Mouse (Mus musculus) heart, postnatal 0 days (tissue): Measurements from ENCODE around the gene Icam5. TPM values are rescaled to one million over a fixed set of nuclear protein-coding genes. Genes with fewer than 3 reads are reported as not detected.

Experiments used
- ATAC-seq: fragments of 200-750 bp; cut with Nextera tagmentation; 2 replicates; pipeline ENCODE4 v1.8.0; 2017; ENCODE audit warnings: low read depth, moderate number of reproducible peaks, moderate library complexity; ENCODE audit not compliant: insufficient read depth
- DNase-seq: peaks from one replicate; pipeline ENCODE4 v3.0.0-alpha.2; 2016; ENCODE audit warnings: low spot score
- H3K27ac ChIP-seq: fragments of 300-500 bp; sonication (generic); 2 replicates; pipeline ENCODE4 v1.5.1; 2014; ENCODE audit warnings: low read depth, mild to moderate bottlenecking
- H3K27me3 ChIP-seq: fragments of 300-500 bp; sonication (generic); 2 replicates; pipeline ENCODE4 v1.6.1; 2014; ENCODE audit warnings: low read length, mixed read lengths; ENCODE audit not compliant: control insufficient read depth, insufficient read depth
- H3K36me3 ChIP-seq: fragments of 300-500 bp; sonication (generic); replicated peaks from 2 replicates; pipeline ENCODE4 v1.6.1; 2014; ENCODE audit warnings: low read length, mixed read lengths; ENCODE audit not compliant: control insufficient read depth, insufficient read depth
- H3K4me1 ChIP-seq: fragments of 300-500 bp; sonication (generic); 2 replicates; pipeline ENCODE4 v1.6.1; 2014; ENCODE audit warnings: antibody characterized with exemption; ENCODE audit not compliant: control insufficient read depth, insufficient read depth
- H3K4me2 ChIP-seq: fragments of 300-500 bp; sonication (generic); 2 replicates; pipeline ENCODE4 v1.6.1; 2014; ENCODE audit warnings: low read depth, mild to moderate bottlenecking, low read length, moderate library complexity
- H3K4me3 ChIP-seq: fragments of 300-500 bp; sonication (generic); 2 replicates; pipeline ENCODE4 v1.5.1; 2014; ENCODE audit warnings: low read depth, low read length
- H3K9ac ChIP-seq: fragments of 300-500 bp; sonication (generic); replicated peaks from 2 replicates; pipeline ENCODE4 v1.6.1; 2014; ENCODE audit warnings: low read depth, low read length, mixed read lengths
- H3K9me3 ChIP-seq: fragments of 300-500 bp; sonication (generic); replicated peaks from 2 replicates; pipeline ENCODE4 v1.6.1; 2016; ENCODE audit warnings: low read length; ENCODE audit not compliant: control insufficient read depth
- CTCF ChIP-seq: IDR thresholded peaks from 2 replicates; pipeline ENCODE4 v1.5.1; 2016; ENCODE audit warnings: antibody characterized with exemption, control low read depth, low read depth
- EP300 ChIP-seq: IDR thresholded peaks from 2 replicates; pipeline ENCODE4 v1.6.1; 2016; ENCODE audit warnings: antibody characterized with exemption, low read depth
- WGBS: fragments of 180-500 bp; shearing (Covaris S2); extraction: QIAGEN DNeasy Blood & Tissue Kit; methylation state at CpG from one replicate; pipeline ENCODE4 v1.1.7; 2014; 5-methylcytosine and 5-hydroxymethylcytosine counted together
- polyA plus RNA-seq: library from polyadenylated mRNA; unstranded; fragments of >200 nt; fragmentation: Nextera tagmentation; extraction: Ambion mirVana; gene quantifications from 2 replicates; pipeline ENCODE4 v1.2.1, GENCODE M21; 2015
- total RNA-seq: library from RNA; depleted of rRNA; stranded (reverse); fragments of >200 nt; gene quantifications from 2 replicates; pipeline ENCODE4 v1.2.3, GENCODE M21; 2014; ENCODE audit warnings: low replicate concordance; rRNA removed

Icam5 gene
- total RNA-seq, result not detected in 2 replicates
- polyA plus RNA-seq, result 0.04 TPM in 1 of 2 replicates, not detected in the other

DNA sequence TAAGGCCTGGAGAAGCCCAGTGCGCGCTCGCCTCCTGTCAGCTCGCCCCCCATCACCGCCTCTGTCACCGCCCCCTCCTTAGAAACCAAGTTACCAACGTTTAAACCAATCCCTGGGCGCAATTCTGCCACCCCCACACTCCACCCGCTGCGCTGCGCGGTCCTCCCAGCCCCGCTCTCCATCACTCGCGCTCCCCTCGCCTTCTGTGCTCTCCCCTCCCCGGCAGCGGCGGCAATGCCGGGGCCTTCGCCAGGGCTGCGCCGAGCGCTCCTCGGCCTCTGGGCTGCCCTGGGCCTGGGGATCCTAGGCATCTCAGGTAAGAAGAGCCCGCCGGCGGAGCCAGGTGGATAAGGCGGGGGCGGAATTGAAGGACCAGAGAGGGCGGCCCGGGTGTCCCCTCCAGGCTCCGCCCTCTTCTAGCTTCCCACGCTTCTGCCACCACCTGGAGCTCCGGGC, at the start of gene Icam5:
Gene Icam5, plus strand, starts transcription at position 178 of the 456 bp plus-strand sequence.
- Histone ChIP-seq H3K4me1 (peaks cover 44% of the 10 kb centered on the region), H3K36me3 (0 out of 2 replicates have a peak, but pooled peaks cover 5% of the 10 kb centered on the region), H3K27ac (no peak within 1 kb of the TSS), H3K4me2 (peak within 1 kb of the TSS; percentile 84), H3K9ac (0 out of 2 replicates have a peak within 1 kb of the TSS, but pooled peaks have one; percentile 1), H3K9me3 (no peaks in the 10 kb centered on the region), H3K27me3 (peaks cover 63% of the 10 kb centered on the region), H3K4me3 (peak within 1 kb of the TSS; percentile 54)
- TF ChIP-seq EP300 (no peak), CTCF (no peak)
- WGBS, result 3% methylated on average over 34 of the region's 35 CpGs
- DNase-seq, result no peak
- ATAC-seq, result no peak

GRCm38 (mm10) chr9:20982171-20982570, 49.7 kb upstream of the Icam5 start:
- DNase-seq (no peak), ATAC-seq (no peak)
- Histone ChIP-seq H3K36me3 (no peaks in the 10 kb centered on the region), H3K4me2 (no peak overlapping the region), H3K27me3 (no peaks in the 10 kb centered on the region), H3K4me1 (peaks cover 9% of the 10 kb centered on the region; the same call in 1 of the 2 replicates), H3K4me3 (no peak overlapping the region), H3K9ac (no peak overlapping the region), H3K27ac (no peak overlapping the region), H3K9me3 (no peaks in the 10 kb centered on the region)
- 61% methylated on average over 3 of the region's 3 CpGs for WGBS
- no peak for TF ChIP-seq CTCF
- no peak for TF ChIP-seq EP300

GRCm38 (mm10) chr9:20983169-20983568, 48.7 kb upstream of the Icam5 start:
- ATAC-seq (no peak), DNase-seq (no peak)
- Histone ChIP-seq H3K4me3 (no peak overlapping the region), H3K36me3 (no peaks in the 10 kb centered on the region), H3K4me1 (peaks cover 8% of the 10 kb centered on the region; the same call in 1 of the 2 replicates), H3K9ac (no peak overlapping the region), H3K27me3 (no peaks in the 10 kb centered on the region), H3K27ac (no peak overlapping the region), H3K9me3 (no peaks in the 10 kb centered on the region), H3K4me2 (no peak overlapping the region)
- TF ChIP-seq CTCF, result no peak
- no peak for TF ChIP-seq EP300
- 27% methylated on average over 5 of the region's 5 CpGs for WGBS

DNA sequence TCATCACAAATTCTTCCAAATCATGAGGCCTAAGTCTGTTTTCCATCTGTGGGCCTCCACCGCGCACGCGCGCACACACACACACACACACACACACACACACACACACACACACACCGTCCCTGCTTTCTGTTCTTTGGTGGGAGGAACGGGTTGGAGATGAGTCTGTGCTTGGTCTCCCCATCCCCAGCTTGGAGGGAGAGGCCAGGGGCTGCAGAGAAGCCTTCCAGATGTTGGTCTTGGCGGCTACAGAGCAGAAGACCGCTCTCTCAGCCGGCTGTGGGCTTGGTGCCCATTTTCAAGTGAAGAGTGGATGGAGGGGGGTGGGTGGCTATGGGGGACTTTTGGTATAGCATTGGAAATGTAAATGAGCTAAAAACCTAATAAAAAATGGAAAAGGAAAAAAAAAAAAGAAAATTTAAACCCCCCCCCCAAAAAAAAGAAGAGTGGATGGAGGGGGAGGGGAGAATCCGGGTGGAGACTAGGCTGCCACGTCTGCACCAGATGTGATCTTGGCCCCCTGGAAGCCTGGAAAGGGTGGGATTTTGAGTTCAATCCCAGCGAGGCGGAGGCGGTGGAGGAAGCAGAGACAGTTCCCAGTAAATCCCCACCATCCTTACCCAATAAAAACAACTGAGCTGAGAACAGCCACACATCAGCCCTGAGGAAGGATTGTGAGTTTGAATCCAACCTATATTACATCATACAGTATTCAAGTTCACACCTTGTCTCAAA, 44.8 kb upstream of the Icam5 start:
- Histone ChIP-seq H3K4me2 (no peak overlapping the region), H3K27me3 (no peaks in the 10 kb centered on the region), H3K36me3 (no peaks in the 10 kb centered on the region), H3K9ac (no peak overlapping the region), H3K27ac (0 out of 2 replicates have a peak overlapping the region, but pooled peaks have one; percentile 18), H3K4me3 (no peak overlapping the region), H3K4me1 (peaks cover 8% of the 10 kb centered on the region; the same call in 1 of the 2 replicates), H3K9me3 (no peaks in the 10 kb centered on the region)
- TF ChIP-seq EP300 (no peak), CTCF (no peak)
- 54% methylated on average over 15 of the region's 15 CpGs for WGBS
- peak; percentile 61 for ATAC-seq
- DNase-seq, result no peak

DNA sequence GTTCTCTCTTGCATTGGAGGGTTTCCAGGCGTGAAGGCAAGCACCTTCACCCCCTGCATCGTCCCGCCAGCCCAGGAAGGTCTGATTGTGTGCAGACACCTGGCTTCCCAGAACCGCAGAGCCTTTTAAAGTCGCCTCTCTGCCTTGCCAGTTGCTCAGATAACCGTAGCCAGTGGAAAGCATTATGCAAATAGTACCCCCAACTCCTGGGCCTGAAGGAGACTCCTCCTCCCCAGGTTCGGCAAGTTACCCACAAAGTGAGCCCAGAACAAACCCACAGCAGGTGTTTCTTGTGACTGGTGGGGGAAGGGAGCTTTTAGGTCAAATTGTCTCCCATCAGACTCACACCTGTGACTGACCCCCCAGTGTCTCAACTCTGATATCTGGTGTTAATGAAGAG, 43.9 kb upstream of the Icam5 start:
- Histone ChIP-seq H3K4me1 (peaks cover 7% of the 10 kb centered on the region; the same call in 1 of the 2 replicates), H3K27me3 (no peaks in the 10 kb centered on the region), H3K4me2 (no peak overlapping the region), H3K27ac (no peak overlapping the region), H3K4me3 (no peak overlapping the region), H3K36me3 (no peaks in the 10 kb centered on the region), H3K9me3 (no peaks in the 10 kb centered on the region), H3K9ac (no peak overlapping the region)
- ATAC-seq, result no peak
- TF ChIP-seq CTCF (no peak), EP300 (no peak)
- no peak for DNase-seq
- 28% methylated on average over 7 of the region's 7 CpGs for WGBS
